Mouse (Mus musculus) C2C12 (cell line): ENCODE results near the gene Zfp507.

Source experiments
- CEBPB ChIP-seq: IDR thresholded peaks from one replicate; pipeline ENCODE4 v1.6.1; 2011; ENCODE audit warnings: low read depth, mild to moderate bottlenecking, control low read depth, moderate library complexity
- CTCF ChIP-seq: IDR thresholded peaks from one replicate; pipeline ENCODE4 v1.5.1; 2011; ENCODE audit not compliant: control insufficient read depth, insufficient read depth, insufficient read length
- FOSL1 ChIP-seq: IDR thresholded peaks from one replicate; pipeline ENCODE4 v1.8.0; 2011; ENCODE audit warnings: mild to moderate bottlenecking, low read length; ENCODE audit not compliant: poor library complexity, insufficient read depth, severe bottlenecking
- MAX ChIP-seq: IDR thresholded peaks from one replicate; pipeline ENCODE4 v1.6.1; 2011; ENCODE audit warnings: mild to moderate bottlenecking, control low read depth
- MYOD1 ChIP-seq: IDR thresholded peaks from one replicate; pipeline ENCODE4 v1.6.1; 2011; ENCODE audit warnings: low read depth; ENCODE audit not compliant: control insufficient read depth, insufficient read length
- MYOG ChIP-seq: IDR thresholded peaks from one replicate; pipeline ENCODE4 v1.6.1; 2011; ENCODE audit not compliant: control insufficient read depth, insufficient read length; ENCODE audit errors: extremely low read depth

DNA sequence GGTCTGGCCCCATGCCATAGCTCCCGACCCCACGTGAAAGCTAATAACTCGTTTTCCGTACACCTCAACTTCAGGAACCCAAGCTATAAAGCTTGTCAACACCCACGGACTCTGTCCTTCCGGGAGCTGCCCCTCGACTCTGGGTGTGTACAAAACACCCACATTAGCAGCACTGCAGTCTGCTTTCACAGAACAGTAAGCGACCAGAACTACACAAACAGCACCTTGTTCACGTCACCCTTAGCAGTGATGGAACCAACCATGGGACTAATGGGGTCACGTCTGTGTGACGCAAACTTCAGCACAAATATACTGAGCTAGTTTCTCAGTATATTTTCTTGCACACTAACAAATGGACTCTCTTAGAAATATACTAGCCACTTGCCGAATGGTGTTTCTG is 28.7 kb downstream of the Zfp507 start:
- TF ChIP-seq CTCF: no peak
- no peak for TF ChIP-seq CEBPB
- no peak for TF ChIP-seq MYOG
- TF ChIP-seq MAX: no peak
- TF ChIP-seq MYOD1: no peak
- TF ChIP-seq FOSL1: no peak
